Mouse (Mus musculus) olfactory bulb, adult 2 months (tissue): ENCODE data around the gene Zfp710.

Source experiments
- CTCF ChIP-seq: fragments of 200-500 bp; IDR thresholded peaks from 2 replicates; pipeline ENCODE4 v1.5.1; 2012; ENCODE audit warnings: low read depth, mild to moderate bottlenecking, low read length, moderate library complexity; ENCODE audit not compliant: insufficient read depth
- POLR2A ChIP-seq: fragments of 200-500 bp; IDR thresholded peaks from 2 replicates; pipeline ENCODE4 v1.6.1; 2012; ENCODE audit warnings: mild to moderate bottlenecking, low read depth, low read length, moderate library complexity; ENCODE audit not compliant: insufficient read depth

GRCm38 (mm10) chr7:80047041-80047440 lies 22.4 kb downstream of the Zfp710 start:
- TF ChIP-seq CTCF, result no peak
- no peak for TF ChIP-seq POLR2A
